Mouse (Mus musculus) C2C12 (cell line): ENCODE measurements around the gene Cel.
"Not testable (repeated sequence)": the region's sequence is repeated elsewhere in the genome, so short reads cannot be mapped to it uniquely, and the experiment has no call there.

Experiments used
- CEBPB ChIP-seq: IDR thresholded peaks from one replicate; pipeline ENCODE4 v1.6.1; 2011; ENCODE audit warnings: low read depth, mild to moderate bottlenecking, control low read depth, moderate library complexity
- CTCF ChIP-seq: IDR thresholded peaks from one replicate; pipeline ENCODE4 v1.5.1; 2011; ENCODE audit not compliant: control insufficient read depth, insufficient read depth, insufficient read length
- MAX ChIP-seq: IDR thresholded peaks from one replicate; pipeline ENCODE4 v1.6.1; 2011; ENCODE audit warnings: mild to moderate bottlenecking, control low read depth
- MYOG ChIP-seq: IDR thresholded peaks from one replicate; pipeline ENCODE4 v1.6.1; 2011; ENCODE audit not compliant: control insufficient read depth, insufficient read length; ENCODE audit errors: extremely low read depth

DNA sequence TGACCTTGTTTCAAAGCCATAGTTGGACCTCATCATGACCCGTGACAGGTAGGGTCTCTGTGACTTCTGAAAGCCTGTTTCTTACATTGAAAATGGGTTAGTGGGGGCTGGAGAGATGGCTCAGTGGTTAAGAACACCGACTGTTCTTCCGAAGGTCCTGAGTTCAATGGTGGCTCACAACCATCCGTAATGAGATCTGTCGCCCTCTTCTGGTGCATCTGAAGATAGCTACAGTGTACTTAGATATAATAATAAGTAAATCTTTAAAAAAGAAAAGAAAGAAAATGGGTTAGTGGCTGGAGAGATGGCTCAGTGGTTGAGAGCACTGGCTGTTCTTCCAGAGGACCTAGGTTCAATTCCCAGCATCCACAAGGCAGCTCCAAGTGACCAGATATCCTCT is 51.6 kb downstream of the Cel start:
- not testable (repeated sequence) for TF ChIP-seq MAX, CTCF, MYOG, CEBPB
